Mouse (Mus musculus): Measurements from ENCODE around the gene Ltbp3. TPM values are rescaled to one million over a fixed set of nuclear protein-coding genes. Genes with fewer than 3 reads are reported as not detected.
A peak's percentile ranks its signal among the peaks of the same experiment; 100 is the strongest.

The Ltbp3 gene
- total RNA-seq, 2 experiments from 2014 or later = 27.0 to 31.6 TPM

DNA sequence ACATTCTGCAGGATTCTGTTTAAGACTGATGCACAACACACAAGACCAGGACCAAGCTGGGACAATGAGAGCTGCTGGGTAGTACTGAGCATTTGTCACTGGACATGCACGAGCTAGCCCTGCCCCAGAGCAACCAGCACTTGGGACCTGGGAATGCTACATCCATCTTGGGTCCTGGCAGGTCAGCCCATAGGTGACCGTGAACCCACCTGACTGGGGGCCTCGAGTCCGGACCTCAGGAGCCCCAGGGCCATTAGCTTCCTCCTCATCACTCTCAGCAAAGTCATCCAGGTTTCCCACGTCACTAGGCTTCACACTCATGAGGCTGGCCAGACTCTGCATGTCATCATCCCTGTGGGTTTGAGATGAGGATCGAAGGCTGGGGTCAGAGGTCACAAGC lies 19.5 kb upstream of the Ltbp3 start:
- intact Hi-C loops (cut with DNase I) = no loop called here
- DNase-seq (ENCODE audit: low spot score in 2 of 2) = no peak

GRCm38 (mm10) chr19:5722848-5723425 lies 17.8 kb upstream of the Ltbp3 start:
- no peak for DNase-seq (ENCODE audit: low spot score in 2 of 2)
- intact Hi-C loops (cut with DNase I) = no loop called here

DNA sequence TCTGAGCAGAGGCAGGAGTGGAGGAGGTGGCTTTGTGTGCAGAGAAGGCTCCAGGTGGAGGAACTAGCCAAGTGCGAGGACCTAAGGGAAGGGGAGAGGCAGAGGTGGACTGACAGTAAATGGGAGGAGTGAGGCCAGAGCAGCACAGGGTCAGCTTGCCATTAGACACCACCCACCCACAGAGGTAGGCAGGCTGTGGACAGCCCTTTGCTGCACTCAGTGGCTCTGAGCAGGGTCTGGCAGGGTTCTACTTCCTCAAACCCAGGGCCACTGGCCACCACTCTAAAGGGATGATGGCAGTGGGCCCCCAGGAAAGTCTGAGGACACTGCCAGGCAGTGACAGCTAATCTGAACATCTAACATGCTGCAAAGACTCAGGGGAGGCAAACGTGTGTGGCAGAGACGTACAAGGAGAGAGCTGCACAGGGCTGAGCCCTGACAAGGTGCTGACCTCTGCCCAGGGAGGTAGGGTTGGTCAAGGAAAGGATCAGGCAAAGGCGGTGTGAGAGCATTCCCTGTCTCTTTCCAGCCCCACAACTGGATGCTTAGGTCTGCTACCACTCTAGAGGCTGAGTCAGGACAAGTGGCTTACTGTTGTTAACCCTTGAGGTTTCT lies 16.7 kb upstream of the Ltbp3 start:
- DNase-seq (ENCODE audit: low spot score in 2 of 2) = no peak
- intact Hi-C loops (cut with DNase I) = no loop called here

- intact Hi-C loops (cut with DNase I) = no loop called here
- DNase-seq (ENCODE audit: low spot score in 2 of 2) = peak in 1 of 2 experiments; percentile 36
Measured at GRCm38 (mm10) chr19:5724549-5724941, 16.2 kb upstream of the Ltbp3 start.

DNA sequence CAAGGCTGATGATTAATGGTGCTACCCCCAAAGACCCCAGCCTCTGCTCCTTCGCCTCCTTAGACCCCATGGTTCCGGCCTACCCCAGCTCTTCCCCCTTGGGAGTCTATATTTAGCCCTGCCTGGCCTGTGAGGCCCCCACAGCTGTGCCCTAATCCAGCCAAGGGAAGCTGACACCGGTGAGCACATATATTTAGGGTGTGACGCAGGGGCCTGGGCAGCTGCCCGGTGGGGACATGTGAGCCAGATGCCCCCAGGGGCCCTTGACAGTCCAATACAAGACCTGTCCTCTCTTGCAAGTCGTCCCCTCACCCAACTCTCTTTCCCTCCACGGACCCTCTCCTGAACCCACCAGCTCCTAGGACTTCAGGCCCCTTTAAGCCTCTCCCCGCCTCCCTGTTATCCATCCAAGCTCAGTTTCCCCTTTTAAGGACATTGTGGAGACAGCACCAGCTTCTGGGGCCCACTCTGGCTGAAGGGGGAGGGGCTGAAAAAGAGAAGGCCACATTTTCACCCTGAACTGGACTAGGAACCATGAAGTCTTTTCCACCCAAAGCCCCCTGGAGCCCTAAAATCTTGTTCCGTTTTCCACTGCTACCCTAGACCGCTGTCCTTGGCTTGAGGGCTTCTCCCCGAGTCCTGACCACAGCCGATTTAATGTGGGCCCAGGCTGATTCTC lies 15.5 kb upstream of the Ltbp3 start:
- no peak for DNase-seq (ENCODE audit: low spot score in 2 of 2)
- intact Hi-C loops (cut with DNase I) = no loop called here

- DNase-seq (ENCODE audit: low spot score in 2 of 2) = no peak
- intact Hi-C loops (cut with DNase I) = no loop called here
Measured at GRCm38 (mm10) chr19:5725767-5726515, 14.8 kb upstream of the Ltbp3 start, which contains the start of gene Ehbp1l1. Ehbp1l1 (minus strand) TSS chr19:5726317.

DNA sequence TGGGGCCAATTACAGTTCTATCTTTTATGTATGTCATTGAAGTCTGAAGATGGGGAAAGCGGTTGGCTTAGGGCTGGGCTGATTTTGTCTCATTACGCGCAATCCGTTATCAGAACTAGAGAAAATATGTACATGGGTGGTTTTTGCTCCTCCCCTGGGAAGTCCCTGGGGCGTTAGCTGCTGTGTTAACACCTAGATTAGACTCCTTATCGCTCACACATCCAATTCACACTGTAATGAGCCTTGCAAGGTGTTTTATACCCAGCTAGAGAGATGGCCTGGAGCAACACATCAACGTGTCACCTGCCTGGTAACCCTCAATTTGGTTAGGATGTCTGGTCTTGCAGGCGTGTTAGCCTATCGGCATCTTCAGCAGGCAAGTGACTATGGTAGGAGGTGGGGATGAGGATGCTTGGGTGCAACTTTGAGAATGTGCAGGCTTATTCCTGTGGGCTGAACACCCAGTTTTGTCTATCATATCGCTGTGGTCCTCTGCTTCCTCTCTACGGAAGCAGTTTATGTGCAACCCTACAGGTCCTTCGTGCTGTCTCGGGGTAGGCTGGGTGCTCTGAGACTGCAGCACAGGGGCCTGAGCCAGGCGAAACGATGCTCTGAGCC lies 13.6 kb upstream of the Ltbp3 start:
- DNase-seq (ENCODE audit: low spot score in 2 of 2) = no peak
- intact Hi-C loops (cut with DNase I) = no loop called here

DNA sequence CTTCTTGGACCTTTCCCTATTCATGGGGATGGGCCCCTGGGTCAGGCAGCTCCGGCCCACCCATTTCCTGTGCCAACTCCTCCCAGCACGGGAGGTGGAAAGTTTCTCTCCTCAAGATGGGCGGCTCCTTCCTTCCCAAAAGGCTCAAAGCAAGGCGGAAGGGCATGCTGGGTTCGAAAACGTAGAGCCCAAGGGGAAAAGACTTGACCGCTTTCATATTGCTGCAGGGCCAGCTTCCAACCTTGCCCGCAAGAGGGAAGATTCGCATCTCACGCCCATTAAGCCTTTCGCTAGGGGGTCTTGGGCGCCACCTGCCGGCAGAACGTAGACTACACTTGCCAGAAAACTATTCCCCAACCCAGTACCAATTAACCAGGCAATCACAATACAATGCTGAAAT lies 13.0 kb upstream of the Ltbp3 start:
- intact Hi-C loops (cut with DNase I) = loop anchor here (1.0 to 2.0 kb wide), 3 partner anchors 16 to 43 kb away; partner anchors contain the start of genes Map3k11, Pcnx3 and Scyl1
- peak; percentile 83 to 86 for DNase-seq (ENCODE audit: low spot score in 2 of 2)

- intact Hi-C loops (cut with DNase I) = loop anchor here (1.0 to 2.0 kb wide), 3 partner anchors 18 to 42 kb away; partner anchors contain the start of genes Map3k11, Pcnx3 and Scyl1
- peak; percentile 61 to 63 for DNase-seq (ENCODE audit: low spot score in 2 of 2)
Measured at GRCm38 (mm10) chr19:5728631-5729443, 11.9 kb upstream of the Ltbp3 start.

- intact Hi-C loops (cut with DNase I) = loop anchor here (2.0 kb wide), 2 partner anchors 41 kb away; partner anchors contain the start of genes Map3k11, Pcnx3 and Scyl1
- DNase-seq (ENCODE audit: low spot score in 2 of 2) = peak; percentile 81 to 83
Measured at GRCm38 (mm10) chr19:5729444-5729815, 11.3 kb upstream of the Ltbp3 start, which contains the start of gene Fam89b. Fam89b (minus strand) TSS chr19:5729653.

DNA sequence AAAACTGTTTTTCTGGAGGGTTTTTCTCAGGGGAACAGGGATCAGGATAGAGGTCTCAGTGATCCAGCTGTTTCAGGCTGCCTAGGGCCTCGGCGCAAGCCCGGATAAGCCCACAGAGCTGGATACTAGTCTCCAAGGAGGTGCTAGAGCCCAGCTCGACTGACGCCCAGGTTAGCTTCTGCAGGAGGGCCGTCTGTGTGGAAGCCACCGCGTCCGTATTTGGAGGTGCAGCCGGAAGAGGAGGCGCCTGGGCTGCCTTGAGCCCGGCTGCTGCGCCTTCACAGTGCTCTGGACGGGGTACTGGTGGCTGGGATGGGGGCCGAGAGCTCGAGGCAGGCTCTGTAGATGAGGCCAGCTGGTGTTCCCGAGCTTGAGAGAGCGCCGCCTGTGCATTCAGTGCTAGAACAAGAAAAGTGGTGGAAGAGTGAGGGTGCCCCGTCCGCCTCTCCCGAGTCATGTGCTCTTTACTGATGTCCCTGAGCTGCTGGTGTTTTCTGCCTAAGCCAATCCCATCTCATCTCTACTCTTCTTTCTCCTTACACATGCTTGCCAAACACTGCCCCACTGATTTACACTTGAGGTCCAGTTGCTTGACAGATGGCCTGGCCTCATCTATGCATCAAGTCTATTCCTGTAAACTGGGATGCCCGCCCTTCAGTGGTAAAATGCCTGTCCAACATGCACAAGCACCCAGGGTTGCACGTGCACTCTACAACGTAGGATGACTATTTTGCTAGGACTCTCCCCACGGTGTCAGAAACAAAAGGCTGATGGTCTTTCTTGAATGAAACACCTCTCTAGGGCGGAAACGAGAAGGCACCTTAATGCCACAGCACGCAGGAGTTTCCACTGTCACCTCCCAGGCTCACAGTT lies 10.2 kb upstream of the Ltbp3 start:
- peak in 1 of 2 experiments; percentile 31 for DNase-seq (ENCODE audit: low spot score in 2 of 2)
- intact Hi-C loops (cut with DNase I) = no loop called here

GRCm38 (mm10) chr19:5731264-5731978 lies 9.3 kb upstream of the Ltbp3 start:
- intact Hi-C loops (cut with DNase I) = no loop called here

GRCm38 (mm10) chr19:5734325-5734724 lies 6.4 kb upstream of the Ltbp3 start:
- intact Hi-C loops (cut with DNase I) = no loop called here
- no peak for DNase-seq (ENCODE audit: low spot score in 2 of 2)

More at GRCm38 (mm10) chr19:5731264-5731978, 9.3 kb upstream of the Ltbp3 start:
- DNase-seq (ENCODE audit: low spot score in 2 of 2) = peak; percentile 93 to 96

DNA sequence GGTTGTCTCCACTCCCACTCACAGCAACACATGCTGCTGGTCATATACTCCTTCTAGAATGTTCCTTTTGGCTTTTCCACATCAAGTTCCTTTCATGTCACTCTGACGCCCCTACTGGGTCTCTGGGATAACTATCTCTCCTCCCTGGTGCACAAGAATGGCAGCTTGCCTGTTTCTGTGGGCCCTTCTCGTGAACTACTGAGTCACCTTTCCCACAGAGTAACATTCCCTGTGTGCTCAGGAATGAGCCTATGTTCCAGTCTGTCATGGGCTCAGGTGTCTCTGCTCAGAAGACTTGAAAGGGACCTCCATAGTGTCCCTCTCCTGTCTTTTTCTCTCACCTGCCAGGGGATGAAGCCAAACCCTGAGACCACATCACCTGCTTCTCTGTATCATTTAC lies 1.3 kb upstream of the Ltbp3 start:
- intact Hi-C loops (cut with DNase I) = no loop called here

GRCm38 (mm10) chr19:5741641-5742240 lies 1.0 kb downstream of the Ltbp3 start:
- DNase-seq (ENCODE audit: low spot score in 2 of 2) = peak; percentile 62 to 66
- intact Hi-C loops (cut with DNase I) = no loop called here

More for the DNA sequence above, 1.3 kb upstream of the Ltbp3 start:
- DNase-seq (ENCODE audit: low spot score in 2 of 2) = no peak

DNA sequence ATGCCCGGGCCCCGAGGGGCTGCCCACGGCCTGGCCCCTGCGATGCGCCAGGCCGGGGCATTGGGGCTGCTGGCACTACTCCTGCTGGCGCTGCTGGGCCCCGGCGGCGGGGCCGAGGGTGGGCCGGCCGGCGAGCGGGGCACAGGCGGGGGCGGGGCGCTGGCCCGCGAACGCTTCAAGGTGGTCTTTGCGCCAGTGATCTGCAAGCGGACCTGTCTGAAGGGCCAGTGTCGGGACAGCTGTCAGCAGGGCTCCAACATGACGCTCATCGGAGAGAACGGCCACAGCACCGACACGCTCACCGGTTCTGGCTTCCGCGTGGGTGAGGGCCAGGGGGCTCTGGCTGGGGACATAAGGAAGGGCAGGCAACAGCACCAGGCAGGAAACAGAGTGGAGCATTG lies 1.5 kb downstream of the Ltbp3 start:
- no peak for DNase-seq (ENCODE audit: low spot score in 2 of 2)
- intact Hi-C loops (cut with DNase I) = no loop called here

DNA sequence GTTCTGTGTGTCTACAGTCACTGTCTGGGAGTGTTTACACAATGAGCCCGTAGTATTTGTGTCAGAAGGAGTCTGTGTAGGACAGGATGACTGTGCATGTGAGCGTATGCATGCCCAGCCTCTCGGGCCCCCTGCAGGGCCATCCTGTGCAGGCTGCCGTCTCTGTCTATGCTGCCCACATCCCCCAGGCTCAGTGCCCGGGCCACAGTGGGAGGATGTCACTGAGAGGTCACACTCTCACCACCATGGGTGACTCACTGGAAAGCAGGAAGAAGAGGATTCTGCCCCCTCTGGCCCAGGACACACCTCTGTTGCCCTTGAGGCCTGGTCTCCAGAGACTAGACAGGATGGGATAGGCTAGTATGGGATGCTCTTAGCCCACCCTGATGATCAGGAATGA lies 2.9 kb downstream of the Ltbp3 start:
- intact Hi-C loops (cut with DNase I) = no loop called here
- DNase-seq (ENCODE audit: low spot score in 2 of 2) = no peak
